Mouse (Mus musculus) bone marrow, adult 2 months (tissue): Measurements from ENCODE around the gene Setd2.

Experiments
- CTCF ChIP-seq: fragments of 200-500 bp; IDR thresholded peaks from 2 replicates; pipeline ENCODE4 v1.5.1; 2011; ENCODE audit warnings: low read length, control low read depth; ENCODE audit not compliant: control insufficient read depth, insufficient read depth
- POLR2A ChIP-seq: fragments of 200-500 bp; IDR thresholded peaks from 2 replicates; pipeline ENCODE4 v1.6.1; 2011; ENCODE audit warnings: low read depth, mild to moderate bottlenecking, control low read depth, low read length, borderline replicate concordance; ENCODE audit not compliant: control insufficient read depth

DNA sequence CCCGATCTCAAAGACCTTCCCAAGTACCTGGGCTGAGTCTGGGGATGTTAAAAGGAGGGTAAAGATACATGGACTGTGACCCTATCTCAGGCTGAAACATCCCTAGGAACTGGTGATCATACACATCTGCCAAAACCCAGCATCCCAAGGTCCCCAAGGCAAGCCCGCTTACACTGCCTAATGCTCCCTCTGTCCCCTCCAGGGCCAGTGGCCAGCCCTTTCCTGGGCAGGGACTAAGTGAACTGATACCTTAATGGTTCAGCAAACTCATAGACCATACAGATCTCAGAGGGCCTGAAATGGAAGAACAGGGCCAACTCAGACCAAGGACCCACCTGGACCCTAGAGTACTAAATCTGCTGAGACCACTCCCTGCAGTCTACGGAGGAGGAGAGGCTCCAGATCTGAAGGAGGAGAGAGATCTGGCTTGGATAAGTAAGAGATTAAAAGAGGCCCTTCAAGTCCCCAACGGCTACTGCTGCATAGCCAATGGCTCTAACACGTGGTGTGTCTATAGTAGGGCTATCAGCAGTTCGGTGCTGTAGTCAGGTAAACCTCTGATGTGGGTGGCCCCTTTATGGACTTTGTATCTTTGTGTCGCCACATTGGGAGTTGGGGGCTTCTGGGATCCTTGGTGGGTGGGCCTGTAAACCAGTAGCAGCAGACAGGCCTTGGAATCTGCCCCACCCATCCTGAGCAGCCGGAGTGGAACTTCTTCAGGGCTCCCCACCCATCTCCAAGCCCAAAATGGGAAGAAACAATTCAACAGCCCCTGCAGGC lies 91.2 kb downstream of the Setd2 start:
- TF ChIP-seq POLR2A (no peak), CTCF (no peak)
